Mouse (Mus musculus): ENCODE measurements around the gene Zfp655.
"Not testable (repeated sequence)": the region's sequence is repeated elsewhere in the genome, so short reads cannot be mapped to it uniquely, and the experiment has no call there.

Gene Zfp655

GRCm38 (mm10) chr5:145223395-145223794, 8.1 kb upstream of the Zfp655 start:
- DNase-seq: no peak

DNA sequence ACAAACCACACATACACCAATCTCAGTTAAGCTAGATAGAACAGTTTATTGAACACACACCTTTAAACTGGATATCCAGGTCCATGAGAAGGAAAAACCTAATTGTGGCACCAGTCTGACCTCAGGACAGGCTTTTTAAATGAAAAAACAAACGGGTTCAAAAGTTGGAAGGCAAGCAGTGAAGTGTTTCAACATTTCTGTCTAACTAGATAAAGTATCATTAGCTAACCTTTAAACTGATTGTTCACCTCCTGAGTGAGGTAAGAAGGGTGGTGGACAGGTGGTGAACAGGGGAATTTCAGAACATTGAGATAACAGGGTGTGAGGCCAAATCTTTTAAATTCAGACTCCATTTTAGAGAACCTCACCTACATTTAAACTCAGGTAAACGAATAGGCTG, 5.1 kb upstream of the Zfp655 start:
- DNase-seq: no peak

GRCm38 (mm10) chr5:145229283-145229682, 2.2 kb upstream of the Zfp655 start:
- not testable (repeated sequence) for DNase-seq

- no peak for DNase-seq
Observed at GRCm38 (mm10) chr5:145230641-145231040, 874 bp upstream of the Zfp655 start.

DNA sequence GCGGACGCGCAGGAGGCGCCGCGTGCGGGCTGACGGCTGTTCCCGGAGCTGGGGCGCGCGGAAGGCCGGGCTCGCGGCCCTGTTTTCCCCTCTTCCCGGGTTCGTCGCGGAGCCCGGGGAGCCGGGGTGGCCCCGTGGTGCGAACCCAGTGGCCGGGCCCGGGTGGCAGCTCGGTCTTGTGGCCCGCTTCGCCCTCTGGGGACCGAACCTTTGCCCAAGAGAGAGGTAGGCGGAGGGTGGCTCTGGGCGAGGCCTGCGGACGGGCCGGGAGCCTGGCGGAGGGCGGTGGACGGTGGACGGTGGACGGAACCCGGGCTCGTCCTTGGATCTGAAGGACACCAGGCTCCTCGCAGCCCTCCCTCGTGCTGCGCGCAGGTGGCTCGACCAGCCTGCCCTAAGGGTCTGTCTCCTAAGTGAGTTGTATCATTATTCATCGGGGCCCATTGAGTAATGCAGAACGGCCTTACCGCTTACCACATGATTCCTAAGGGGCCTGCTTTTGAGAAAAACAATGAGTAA, 437 bp downstream of the Zfp655 start:
- DNase-seq: no peak

GRCm38 (mm10) chr5:145234636-145235035, 3.1 kb downstream of the Zfp655 start:
- DNase-seq: no peak

- DNase-seq: no peak
Observed at GRCm38 (mm10) chr5:145249520-145249919, 18.0 kb downstream of the Zfp655 start.

GRCm38 (mm10) chr5:145273568-145273967, 42.1 kb downstream of the Zfp655 start:
- DNase-seq: not testable (repeated sequence)

DNA sequence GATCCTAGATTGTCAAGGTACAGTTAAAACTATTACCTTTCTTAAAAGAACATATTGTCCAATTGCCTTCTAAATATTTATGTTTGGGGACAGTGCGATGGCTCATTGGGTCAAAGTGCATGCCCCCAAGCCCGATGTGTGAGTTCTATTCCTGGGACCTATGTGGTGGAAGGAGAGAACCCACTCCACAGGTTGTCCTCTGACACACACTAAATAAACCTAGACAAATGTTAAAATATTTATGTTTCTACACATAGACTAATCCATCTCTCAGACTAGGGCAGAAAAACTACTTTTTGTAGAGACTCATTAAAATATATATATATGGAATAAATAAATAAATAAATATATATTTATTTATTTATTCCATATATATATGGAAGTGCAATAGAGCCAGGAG, 48.4 kb downstream of the Zfp655 start:
- DNase-seq: peak; percentile 23

- peak; percentile 95 for DNase-seq
Observed at GRCm38 (mm10) chr5:145280371-145281143, 49.0 kb downstream of the Zfp655 start, which contains the start of gene Zscan25. TSS of gene Zscan25 (plus strand) at chr5:145280500.

DNA sequence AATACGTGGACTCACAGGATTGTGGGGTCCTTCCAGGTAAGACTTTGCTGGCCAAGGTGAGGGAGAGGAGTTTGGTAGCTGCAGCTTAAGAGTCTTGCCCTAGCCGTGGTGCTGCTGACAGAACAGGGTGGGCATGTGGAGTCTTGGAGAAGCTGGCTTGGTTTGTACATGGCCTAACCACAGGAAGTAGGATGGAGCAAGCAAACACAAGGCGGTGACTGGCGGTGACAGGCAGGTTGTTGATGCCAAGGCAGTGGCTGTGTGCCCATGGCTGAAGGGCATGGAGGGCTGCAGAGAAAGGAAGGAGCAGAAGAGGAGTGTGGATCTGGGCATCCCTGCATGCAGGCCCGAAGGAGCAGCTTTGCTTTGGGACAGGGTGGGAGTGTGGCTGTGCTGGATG, 56.9 kb downstream of the Zfp655 start:
- DNase-seq: no peak

DNA sequence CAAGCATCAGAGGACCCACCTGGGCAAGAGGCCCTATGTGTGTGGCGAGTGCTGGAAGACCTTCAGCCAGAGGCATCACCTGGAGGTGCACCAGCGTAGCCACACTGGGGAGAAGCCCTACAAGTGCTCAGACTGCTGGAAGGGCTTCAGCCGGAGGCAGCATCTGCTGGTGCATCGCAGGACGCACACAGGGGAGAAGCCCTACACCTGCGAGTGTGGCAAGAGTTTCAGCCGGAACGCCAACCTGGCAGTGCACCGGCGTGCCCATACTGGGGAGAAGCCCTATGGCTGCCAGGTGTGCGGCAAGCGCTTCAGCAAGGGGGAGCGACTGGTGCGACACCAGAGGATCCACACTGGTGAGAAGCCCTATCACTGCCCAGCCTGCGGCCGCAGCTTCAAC, 59.2 kb downstream of the Zfp655 start:
- DNase-seq: no peak

DNA sequence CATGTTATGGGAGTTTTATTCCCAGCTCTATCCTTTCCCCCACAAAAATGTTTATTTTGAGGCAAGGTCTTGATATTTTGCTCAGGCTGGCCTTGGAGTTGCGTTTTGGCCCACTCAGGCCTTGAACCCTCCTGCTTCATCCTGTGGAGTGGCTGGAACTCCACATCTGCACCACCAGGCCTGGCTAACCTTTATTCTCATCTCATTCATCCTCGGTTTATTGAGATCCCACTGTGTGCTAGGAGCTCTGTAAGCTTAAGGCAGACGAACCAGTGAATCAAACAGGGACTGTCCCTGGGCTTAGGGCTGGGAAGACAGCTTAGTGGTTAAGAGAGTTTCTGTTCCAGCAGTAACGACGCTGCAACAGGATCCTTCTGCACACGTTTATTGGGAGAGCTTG, 60.9 kb downstream of the Zfp655 start:
- no peak for DNase-seq

Data from cerebellum, adult 9-11 months (tissue).